Mouse (Mus musculus) kidney, postnatal 0 days (tissue): ENCODE measurements at regions not wholly inside any gene's neighbourhood (a gene's known extent, or its start where the extent isn't known, plus 50 kb on each side); places are given as distances from the start of the nearest gene placed in this dataset.

Experiments
- ATAC-seq: fragments of 200-750 bp; cut with Nextera tagmentation; replicated peaks from 2 replicates; pipeline ENCODE4 v1.8.0; 2017; ENCODE audit warnings: low read depth, moderate number of reproducible peaks, moderate TSS enrichment, moderate library complexity; ENCODE audit not compliant: low FRiP score
- DNase-seq: peaks from one replicate; pipeline ENCODE4 v3.0.0-alpha.2; 2016; ENCODE audit warnings: low spot score
- H3K27ac ChIP-seq: fragments of 300-500 bp; sonication (generic); 2 replicates; pipeline ENCODE4 v1.5.1; 2014; ENCODE audit warnings: mild to moderate bottlenecking
- H3K27me3 ChIP-seq: fragments of 300-500 bp; sonication (generic); 2 replicates; pipeline ENCODE4 v1.6.1; 2014; ENCODE audit warnings: low read length, mixed read lengths; ENCODE audit not compliant: insufficient read depth
- H3K36me3 ChIP-seq: fragments of 300-500 bp; sonication (generic); 2 replicates; pipeline ENCODE4 v1.6.1; 2014; ENCODE audit warnings: low read length, mixed read lengths; ENCODE audit not compliant: insufficient read depth
- H3K4me1 ChIP-seq: fragments of 300-500 bp; sonication (generic); replicated peaks from 2 replicates; pipeline ENCODE4 v1.6.1; 2014; ENCODE audit warnings: antibody characterized with exemption, low read length, mixed read lengths; ENCODE audit not compliant: insufficient read depth
- H3K4me2 ChIP-seq: fragments of 300-500 bp; sonication (generic); 2 replicates; pipeline ENCODE4 v1.6.1; 2014; ENCODE audit warnings: mild to moderate bottlenecking, low read length, moderate library complexity, mixed read lengths
- H3K4me3 ChIP-seq: fragments of 300-500 bp; sonication (generic); replicated peaks from 2 replicates; pipeline ENCODE4 v1.5.1; 2014; ENCODE audit warnings: low read depth, low read length
- H3K9ac ChIP-seq: fragments of 300-500 bp; sonication (generic); 2 replicates; pipeline ENCODE4 v1.6.1; 2014; ENCODE audit warnings: low read depth, low read length
- H3K9me3 ChIP-seq: fragments of 300-500 bp; sonication (generic); replicated peaks from 2 replicates; pipeline ENCODE4 v1.6.1; 2016; ENCODE audit warnings: low read length, inconsistent platforms, mixed read lengths
- CTCF ChIP-seq: IDR thresholded peaks from 2 replicates; pipeline ENCODE4 v1.5.1; 2016; ENCODE audit warnings: antibody characterized with exemption, low read depth, mild to moderate bottlenecking, moderate library complexity
- WGBS: fragments of 180-500 bp; shearing (Covaris S2); extraction: QIAGEN DNeasy Blood & Tissue Kit; methylation state at CpG from one replicate; pipeline ENCODE4 v1.1.7; 2014; 5-methylcytosine and 5-hydroxymethylcytosine counted together

GRCm38 (mm10) chr13:10542723-10543122 lies 182.1 kb upstream of the Chrm3 start:
- no peak overlapping the region for H3K27ac ChIP-seq
- TF ChIP-seq CTCF: no peak
- ATAC-seq: no peak
- no peaks in the 10 kb centered on the region for H3K36me3 ChIP-seq
- 87% methylated on average over 1 of the region's 1 CpGs for WGBS
- H3K4me2 ChIP-seq: no peak overlapping the region
- H3K4me1 ChIP-seq: no peaks in the 10 kb centered on the region
- no peak overlapping the region for H3K4me3 ChIP-seq
- H3K27me3 ChIP-seq: no peaks in the 10 kb centered on the region
- H3K9me3 ChIP-seq: no peaks in the 10 kb centered on the region
- DNase-seq: no peak
- H3K9ac ChIP-seq: no peak overlapping the region

- H3K9ac ChIP-seq: no peak overlapping the region
- no peak overlapping the region for H3K4me2 ChIP-seq
- 75% methylated on average over 8 of the region's 8 CpGs for WGBS
- H3K4me1 ChIP-seq: no peaks in the 10 kb centered on the region
- H3K27ac ChIP-seq: no peak overlapping the region
- DNase-seq: no peak
- H3K27me3 ChIP-seq: no peaks in the 10 kb centered on the region
- no peak for TF ChIP-seq CTCF
- no peak for ATAC-seq
- no peaks in the 10 kb centered on the region for H3K36me3 ChIP-seq
- H3K9me3 ChIP-seq: no peaks in the 10 kb centered on the region
- H3K4me3 ChIP-seq: no peak overlapping the region
These were observed 179.7 kb upstream of the Chrm3 start for GRCm38 (mm10) chr13:10540197-10540940.

GRCm38 (mm10) chr13:10538927-10539326 lies 178.3 kb upstream of the Chrm3 start:
- Histone ChIP-seq H3K4me3 (no peak overlapping the region), H3K9ac (no peak overlapping the region), H3K36me3 (no peaks in the 10 kb centered on the region), H3K9me3 (no peaks in the 10 kb centered on the region), H3K4me2 (no peak overlapping the region), H3K4me1 (no peaks in the 10 kb centered on the region), H3K27ac (no peak overlapping the region), H3K27me3 (no peaks in the 10 kb centered on the region)
- no peak for DNase-seq
- WGBS: 81% methylated on average over 4 of the region's 4 CpGs
- peak; percentile 53 for TF ChIP-seq CTCF
- no peak for ATAC-seq

GRCm38 (mm10) chr13:10527251-10527650 lies 166.6 kb upstream of the Chrm3 start:
- DNase-seq (no peak), ATAC-seq (no peak)
- H3K4me1 ChIP-seq: no peaks in the 10 kb centered on the region
- no peak overlapping the region for H3K4me3 ChIP-seq
- H3K27me3 ChIP-seq: no peaks in the 10 kb centered on the region
- WGBS: 73% methylated on average over 2 of the region's 2 CpGs
- H3K27ac ChIP-seq: no peak overlapping the region
- no peak overlapping the region for H3K9ac ChIP-seq
- H3K4me2 ChIP-seq: no peak overlapping the region
- TF ChIP-seq CTCF: no peak
- no peaks in the 10 kb centered on the region for H3K36me3 ChIP-seq
- no peaks in the 10 kb centered on the region for H3K9me3 ChIP-seq

GRCm38 (mm10) chr13:10526470-10527207 lies 166.0 kb upstream of the Chrm3 start:
- Histone ChIP-seq H3K9me3 (no peaks in the 10 kb centered on the region), H3K4me1 (no peaks in the 10 kb centered on the region), H3K9ac (no peak overlapping the region), H3K4me2 (no peak overlapping the region), H3K4me3 (no peak overlapping the region), H3K27me3 (no peaks in the 10 kb centered on the region), H3K36me3 (no peaks in the 10 kb centered on the region), H3K27ac (no peak overlapping the region)
- 63% methylated on average over 5 of the region's 5 CpGs for WGBS
- DNase-seq (no peak), ATAC-seq (no peak)
- TF ChIP-seq CTCF: no peak

- no peak overlapping the region for H3K4me3 ChIP-seq
- H3K27me3 ChIP-seq: no peaks in the 10 kb centered on the region
- H3K9ac ChIP-seq: no peak overlapping the region
- H3K27ac ChIP-seq: no peak overlapping the region
- no peaks in the 10 kb centered on the region for H3K36me3 ChIP-seq
- no peaks in the 10 kb centered on the region for H3K9me3 ChIP-seq
- no peak for TF ChIP-seq CTCF
- H3K4me2 ChIP-seq: no peak overlapping the region
- no peak for ATAC-seq
- no peaks in the 10 kb centered on the region for H3K4me1 ChIP-seq
- 36% methylated on average over 7 of the region's 7 CpGs for WGBS
- DNase-seq: no peak
These were observed 143.6 kb upstream of the Chrm3 start for GRCm38 (mm10) chr13:10504211-10504610.
